Mouse (Mus musculus) mature B cell (primary cell): ENCODE data around the gene Zcwpw1.

Source experiments
- in situ Hi-C: fragments of 300-500 bp; cut with MboI; formaldehyde crosslinking; loops from 2 replicates; pipeline ENCODE4 v1.14.3; 2019

The Zcwpw1 gene

GRCm38 (mm10) chr5:137755425-137755824, 32.2 kb upstream of the Zcwpw1 start:
- in situ Hi-C loops, result no loop called here

GRCm38 (mm10) chr5:137756106-137756505, 31.5 kb upstream of the Zcwpw1 start:
- in situ Hi-C loops, result no loop called here

- in situ Hi-C loops, result no loop called here
These were observed 30.5 kb upstream of the Zcwpw1 start for GRCm38 (mm10) chr5:137756882-137757661.

GRCm38 (mm10) chr5:137757887-137758286, 29.7 kb upstream of the Zcwpw1 start:
- in situ Hi-C loops, result no loop called here

- in situ Hi-C loops, result no loop called here
These were observed 28.6 kb upstream of the Zcwpw1 start for GRCm38 (mm10) chr5:137758921-137759534.

GRCm38 (mm10) chr5:137759971-137760412, 27.6 kb upstream of the Zcwpw1 start:
- in situ Hi-C loops, result loop anchor here (5.0 kb wide), 1 partner anchor 108 kb away; no protein-coding TSS in a partner anchor

GRCm38 (mm10) chr5:137764609-137765340, 22.8 kb upstream of the Zcwpw1 start:
- in situ Hi-C loops, result loop anchor here (5.0 kb wide), 1 partner anchor 112 kb away; no protein-coding TSS in a partner anchor

- in situ Hi-C loops, result no loop called here
These were observed 21.3 kb upstream of the Zcwpw1 start for GRCm38 (mm10) chr5:137766270-137766669.

- in situ Hi-C loops, result no loop called here
These were observed 19.1 kb upstream of the Zcwpw1 start for GRCm38 (mm10) chr5:137768475-137768874.

GRCm38 (mm10) chr5:137770709-137771108, 16.9 kb upstream of the Zcwpw1 start:
- in situ Hi-C loops, result no loop called here

GRCm38 (mm10) chr5:137772755-137773154, 14.8 kb upstream of the Zcwpw1 start:
- in situ Hi-C loops, result no loop called here

GRCm38 (mm10) chr5:137775587-137776290, 11.9 kb upstream of the Zcwpw1 start:
- in situ Hi-C loops, result no loop called here

- in situ Hi-C loops, result no loop called here
These were observed 11.1 kb upstream of the Zcwpw1 start for GRCm38 (mm10) chr5:137776408-137776918.

GRCm38 (mm10) chr5:137777267-137777845, 10.2 kb upstream of the Zcwpw1 start:
- in situ Hi-C loops, result no loop called here

- in situ Hi-C loops, result no loop called here
These were observed 9.0 kb upstream of the Zcwpw1 start, which contains the start of gene Ppp1r35 for GRCm38 (mm10) chr5:137778635-137779034. TSS of gene Ppp1r35 (plus strand) at chr5:137778849.

- in situ Hi-C loops, result no loop called here
These were observed 8.3 kb upstream of the Zcwpw1 start for GRCm38 (mm10) chr5:137779053-137779933.

GRCm38 (mm10) chr5:137781661-137782060, 5.9 kb upstream of the Zcwpw1 start:
- in situ Hi-C loops, result no loop called here

- in situ Hi-C loops, result no loop called here
These were observed 4.6 kb upstream of the Zcwpw1 start for GRCm38 (mm10) chr5:137782776-137783522.

GRCm38 (mm10) chr5:137783901-137784540, 3.6 kb upstream of the Zcwpw1 start:
- in situ Hi-C loops, result no loop called here
